8 mouse cellular contexts compared by ENCODE assay signal in the genomic region with DNA sequence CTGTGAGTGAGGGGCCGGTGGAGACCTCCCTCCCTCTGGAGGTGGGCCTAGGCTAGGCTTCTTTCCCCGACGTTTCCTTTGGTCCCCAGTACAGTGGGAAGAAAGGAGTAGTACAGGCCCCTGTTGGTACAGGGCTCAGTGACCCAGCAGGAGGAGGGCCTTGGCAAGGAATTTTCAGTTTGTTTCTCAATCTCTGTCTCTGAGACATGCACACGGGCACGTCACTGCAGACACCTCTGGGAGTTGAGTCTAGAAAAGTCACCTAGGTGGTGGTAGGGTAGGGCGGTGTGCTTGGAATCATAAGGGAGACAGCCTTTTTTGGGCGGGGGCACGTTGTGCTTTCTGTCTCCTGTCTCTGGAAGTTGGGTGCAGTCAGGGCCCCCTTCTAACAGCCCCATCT. TPM values are rescaled to one million over a fixed set of nuclear protein-coding genes. Genes with fewer than 3 reads are reported as not detected.
DNase-seq lines count a peak whose midpoint lies in the region; ATAC-seq lines count a peak whose summit lies in the region.

No protein-coding gene starts in this region.

- H3K4me3 ChIP-seq in lung, embryonic 15.5 days, result peak overlapping the region; percentile 96
- H3K4me3 ChIP-seq in forebrain, embryonic 13.5 days, result peak overlapping the region; percentile 99
- peak overlapping the region; percentile 15; the same call in 1 of the 2 replicates for H3K4me3 ChIP-seq in intestine, embryonic 16.5 days (ENCODE audit: low read length)
- H3K4me3 ChIP-seq in midbrain, embryonic 12.5 days, result peak overlapping the region; percentile 18; the same call in 1 of the 2 replicates

- 7% methylated on average over 8 of the region's 8 CpGs for WGBS in lung, embryonic 15.5 days
- WGBS in forebrain, embryonic 13.5 days, result 16% methylated on average over 8 of the region's 8 CpGs
- 30% methylated on average over 8 of the region's 8 CpGs for WGBS in intestine, embryonic 16.5 days
- 23% methylated on average over 8 of the region's 8 CpGs for WGBS in midbrain, embryonic 12.5 days

- H3K4me1 ChIP-seq in lung, embryonic 15.5 days, result peaks cover 93% of the 10 kb centered on the region
- H3K4me1 ChIP-seq in forebrain, embryonic 13.5 days, result peaks cover 91% of the 10 kb centered on the region
- peaks cover 96% of the 10 kb centered on the region for H3K4me1 ChIP-seq in intestine, embryonic 16.5 days (ENCODE audit: control insufficient read depth, insufficient read depth, low read length)
- peaks cover 91% of the 10 kb centered on the region for H3K4me1 ChIP-seq in midbrain, embryonic 12.5 days

- H3K4me2 ChIP-seq in lung, embryonic 15.5 days, result peak overlapping the region; percentile 81
- peak overlapping the region; percentile 99 for H3K4me2 ChIP-seq in forebrain, embryonic 13.5 days
- H3K4me2 ChIP-seq in intestine, embryonic 16.5 days (ENCODE audit: low read depth, low read length), result peak overlapping the region; percentile 74
- H3K4me2 ChIP-seq in midbrain, embryonic 12.5 days (replicated peaks), result peak overlapping the region; percentile 87

- peak overlapping the region; percentile 99 for H3K9ac ChIP-seq in lung, embryonic 15.5 days
- H3K9ac ChIP-seq in forebrain, embryonic 13.5 days, result peak overlapping the region; percentile 49
- H3K9ac ChIP-seq in intestine, embryonic 16.5 days (ENCODE audit: low read depth, low read length), result peak overlapping the region; percentile 64
- H3K9ac ChIP-seq in midbrain, embryonic 12.5 days (replicated peaks), result peak overlapping the region; percentile 52

- H3K27ac ChIP-seq in lung, embryonic 15.5 days, result peak overlapping the region; percentile 95
- H3K27ac ChIP-seq in forebrain, embryonic 13.5 days, result peak overlapping the region; percentile 88
- H3K27ac ChIP-seq in intestine, embryonic 16.5 days (ENCODE audit: low read length), result peak overlapping the region; percentile 94
- peak overlapping the region; percentile 68 for H3K27ac ChIP-seq in midbrain, embryonic 12.5 days (replicated peaks)

- H3K27me3 ChIP-seq in lung, embryonic 15.5 days, result no peaks in the 10 kb centered on the region
- H3K27me3 ChIP-seq in forebrain, embryonic 13.5 days, result no peaks in the 10 kb centered on the region
- no peaks in the 10 kb centered on the region for H3K27me3 ChIP-seq in intestine, embryonic 16.5 days (replicated peaks; ENCODE audit: control insufficient read depth, insufficient read depth, low read length)
- H3K27me3 ChIP-seq in midbrain, embryonic 12.5 days, result peaks cover 3% of the 10 kb centered on the region; the same call in 1 of the 2 replicates

- DNase-seq in lung, postnatal 14 days, result no peak
- DNase-seq in right cerebral cortex, postnatal 36 days (ENCODE audit: low spot score in 2 of 2), result no peak
- DNase-seq in urinary bladder, postnatal 10 days (ENCODE audit: low spot score), result no peak
- no peak for DNase-seq in frontal cortex, postnatal 25 days (ENCODE audit: low spot score in 2 of 2)

- 0 out of 2 replicates have a peak, but pooled peaks cover 4% of the 10 kb centered on the region for H3K36me3 ChIP-seq in lung, embryonic 15.5 days
- H3K36me3 ChIP-seq in forebrain, embryonic 13.5 days (ENCODE audit: poor library complexity, severe bottlenecking), result peaks cover 3% of the 10 kb centered on the region; the same call in 1 of the 2 replicates
- no peaks in the 10 kb centered on the region for H3K36me3 ChIP-seq in intestine, embryonic 16.5 days (ENCODE audit: control insufficient read depth, insufficient read depth, low read length)
- no peaks in the 10 kb centered on the region for H3K36me3 ChIP-seq in midbrain, embryonic 12.5 days

- H3K9me3 ChIP-seq in lung, embryonic 15.5 days, result no peaks in the 10 kb centered on the region
- H3K9me3 ChIP-seq in forebrain, embryonic 13.5 days (replicated peaks), result no peaks in the 10 kb centered on the region
- no peaks in the 10 kb centered on the region for H3K9me3 ChIP-seq in intestine, embryonic 16.5 days (ENCODE audit: control insufficient read depth, low read length)
- H3K9me3 ChIP-seq in midbrain, embryonic 12.5 days, result no peaks in the 10 kb centered on the region

- ATAC-seq in lung, embryonic 15.5 days (ENCODE audit: borderline replicate concordance, extremely low read depth, low FRiP score, low TSS enrichment), result peak; percentile 6
- peak; percentile 9; the same call in 1 of the 2 replicates for ATAC-seq in forebrain, embryonic 13.5 days
- no peak for ATAC-seq in intestine, embryonic 16.5 days
- no peak for ATAC-seq in midbrain, embryonic 12.5 days (ENCODE audit: low FRiP score, low read depth)

RNA-seq across cellular contexts. Expression of gene Bcl9l, which starts 5.8 kb away (rescaled TPM):
- polyA plus RNA-seq in lung, embryonic 15.5 days (2015; fragmentation: Nextera tagmentation; extraction: Ambion mirVana), result 17.1 and 17.3 TPM in 2 replicates
- 8.6 and 9.1 TPM in 2 replicates for polyA plus RNA-seq in forebrain, embryonic 13.5 days (2015; fragmentation: Nextera tagmentation; extraction: Ambion mirVana)
- 5.1 and 5.9 TPM in 2 replicates for polyA plus RNA-seq in intestine, embryonic 16.5 days (2015; fragmentation: Nextera tagmentation; extraction: Ambion mirVana)
- polyA plus RNA-seq in midbrain, embryonic 12.5 days (2016; fragmentation: Nextera tagmentation; extraction: Ambion mirVana), result 10.2 and 10.4 TPM in 2 replicates

RNA-seq across cellular contexts. Expression of gene Upk2, which starts 33.6 kb away (rescaled TPM):
- polyA plus RNA-seq in lung, embryonic 15.5 days (2015; fragmentation: Nextera tagmentation; extraction: Ambion mirVana), result 1.3 and 1.5 TPM in 2 replicates
- not detected in 2 replicates for polyA plus RNA-seq in forebrain, embryonic 13.5 days (2015; fragmentation: Nextera tagmentation; extraction: Ambion mirVana)
- polyA plus RNA-seq in intestine, embryonic 16.5 days (2015; fragmentation: Nextera tagmentation; extraction: Ambion mirVana), result 0.61 and 0.80 TPM in 2 replicates
- polyA plus RNA-seq in midbrain, embryonic 12.5 days (2016; fragmentation: Nextera tagmentation; extraction: Ambion mirVana), result not detected in 2 replicates

RNA-seq across cellular contexts. Expression of gene Foxr1, which starts 47.5 kb away (rescaled TPM):
- not detected in 2 replicates for polyA plus RNA-seq in lung, embryonic 15.5 days (2015; fragmentation: Nextera tagmentation; extraction: Ambion mirVana)
- polyA plus RNA-seq in forebrain, embryonic 13.5 days (2015; fragmentation: Nextera tagmentation; extraction: Ambion mirVana), result not detected in 2 replicates
- polyA plus RNA-seq in intestine, embryonic 16.5 days (2015; fragmentation: Nextera tagmentation; extraction: Ambion mirVana), result not detected in 2 replicates
- not detected in 2 replicates for polyA plus RNA-seq in midbrain, embryonic 12.5 days (2016; fragmentation: Nextera tagmentation; extraction: Ambion mirVana)

Comparison
In these comparisons a context has a peak if more than half of its experiments do, and no peak if none do; other contexts are left out.
1. ATAC-seq: peak in lung, embryonic 15.5 days (single experiment) and forebrain, embryonic 13.5 days (single experiment); none in intestine, embryonic 16.5 days (single experiment) and midbrain, embryonic 12.5 days (single experiment).
2. H3K4me3 ChIP-seq: peak in every context shown above with its lines; median percentile 99 in forebrain, embryonic 13.5 days; 96 in lung, embryonic 15.5 days; 18 in midbrain, embryonic 12.5 days; 15 in intestine, embryonic 16.5 days.
3. H3K9ac ChIP-seq: peak in every context shown above with its lines; median percentile 99 in lung, embryonic 15.5 days; 64 in intestine, embryonic 16.5 days; 52 in midbrain, embryonic 12.5 days; 49 in forebrain, embryonic 13.5 days.
4. Peak in every context shown above with its lines, with median percentiles within 50 percentile points of each other: H3K27ac ChIP-seq and H3K4me2 ChIP-seq.